Mouse (Mus musculus) adrenal gland, adult 18-20 months (tissue): Measurements from ENCODE around the gene 2310039H08Rik. TPM values are rescaled to one million over a fixed set of nuclear protein-coding genes. Genes with fewer than 3 reads are reported as not detected.
A peak's percentile ranks its signal among the peaks of the same experiment; 100 is the strongest.

Experiments used
- DNase-seq, 2 experiments: peaks; one replicate each; pipeline ENCODE4 v3.0.0; 2021 to 2022; ENCODE audit warnings: low spot score in 2 of 2
- long read RNA-seq, 2 experiments: library from polyadenylated mRNA; stranded (forward); transcript quantifications; one replicate each; pipeline ENCODE4 v2.0.0; 2021
- total RNA-seq, 2 experiments: library from RNA; stranded (reverse); gene quantifications; 1 replicate in 1 of 2; 2 replicates in 1 of 2; pipeline ENCODE4 v1.2.3; 2021

The 2310039H08Rik gene
- 10 to 100 TPM; 39.6 to 63.0 TPM for total RNA-seq
- long read RNA-seq, experiment 1, transcript 2310039H08Rik-201 (1 exons, 762 nt) = major isoform, 10 of 10 reads
- long read RNA-seq, experiment 1, partial matches to known transcripts = 0 of 10 reads
- long read RNA-seq, experiment 1, other reads (novel, unspliced or antisense) = 0 of 10 reads
- long read RNA-seq, experiment 2, transcript 2310039H08Rik-201 (1 exons, 762 nt) = major isoform, 93 of 93 reads
- long read RNA-seq, experiment 2, partial matches to known transcripts = 0 of 93 reads
- long read RNA-seq, experiment 2, other reads (novel, unspliced or antisense) = 0 of 93 reads

- DNase-seq = peak; percentile 73 to 79
Observed at GRCm38 (mm10) chr17:46772404-46773277, at the start of gene 2310039H08Rik. 2310039H08Rik (plus strand) TSS chr17:46772635.

GRCm38 (mm10) chr17:46724477-46725084 is 47.9 kb upstream of the 2310039H08Rik start:
- no peak for DNase-seq

- no peak for DNase-seq
Observed at GRCm38 (mm10) chr17:46725273-46725672, 47.2 kb upstream of the 2310039H08Rik start.

DNA sequence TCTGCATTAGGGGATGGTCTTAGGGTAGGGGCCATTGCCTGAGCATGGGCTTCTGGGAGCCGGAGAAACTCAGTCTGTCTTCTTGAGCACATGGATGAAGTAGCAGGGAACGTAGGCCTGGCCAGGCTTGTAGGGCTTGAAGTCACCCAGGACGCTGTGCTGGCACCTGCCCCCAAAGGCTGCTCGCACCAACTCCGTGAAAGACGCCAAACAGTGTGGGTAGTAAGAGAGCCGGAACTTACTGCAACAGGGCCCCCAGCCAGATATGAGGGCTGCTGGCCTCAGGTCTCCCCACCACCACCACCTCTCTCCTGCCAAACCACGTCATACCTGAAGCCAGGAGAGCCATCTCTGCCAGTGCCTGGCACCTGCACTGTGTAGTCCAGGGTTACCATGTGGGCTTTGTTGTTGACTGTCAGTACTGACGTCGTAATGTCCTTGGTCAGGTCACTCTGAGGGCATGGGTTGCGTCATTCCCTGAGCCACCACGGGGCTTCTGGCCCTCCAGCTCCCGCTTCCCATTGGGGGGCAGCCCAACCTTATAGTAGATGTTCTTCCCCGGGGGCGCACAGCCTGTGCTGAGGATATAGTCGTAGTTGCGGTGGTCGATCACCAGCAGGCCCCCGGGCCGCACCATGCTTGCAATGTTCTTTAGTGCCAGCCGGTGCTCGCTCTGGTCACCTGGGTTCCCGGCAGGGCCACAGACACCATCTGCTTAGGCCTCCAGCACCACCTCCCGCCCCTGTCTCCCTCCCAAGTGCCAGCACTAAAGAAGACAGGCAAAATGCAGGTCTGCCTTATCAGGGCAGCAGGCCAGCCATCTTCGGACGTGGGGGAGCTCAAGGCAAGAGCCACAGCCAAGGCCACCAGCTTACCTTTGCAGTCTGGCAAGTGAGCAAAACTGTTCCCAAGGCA is 46.4 kb upstream of the 2310039H08Rik start:
- DNase-seq = no peak

- no peak for DNase-seq
Observed at GRCm38 (mm10) chr17:46727271-46727670, 45.2 kb upstream of the 2310039H08Rik start.

DNA sequence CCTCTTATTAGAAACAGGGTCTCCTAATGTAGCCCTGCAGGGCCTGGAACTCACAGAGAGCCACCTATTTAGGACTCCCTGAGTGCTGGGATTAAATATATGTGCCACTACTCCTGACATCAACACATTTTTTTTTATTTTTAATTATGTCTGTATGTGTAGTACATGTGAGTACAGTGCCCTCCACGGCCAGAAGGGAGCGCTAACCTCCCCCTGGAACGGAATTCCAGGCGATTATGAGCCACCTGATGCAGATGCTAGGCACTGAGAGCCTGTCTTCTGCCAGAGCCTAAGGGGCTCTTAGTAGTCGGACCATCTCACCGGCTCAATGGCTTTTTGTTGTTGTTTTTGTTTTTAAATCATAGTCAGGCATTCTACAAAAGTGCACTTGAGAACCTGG is 44.4 kb upstream of the 2310039H08Rik start:
- no peak for DNase-seq

GRCm38 (mm10) chr17:46728496-46728895 is 43.9 kb upstream of the 2310039H08Rik start:
- no peak for DNase-seq

DNA sequence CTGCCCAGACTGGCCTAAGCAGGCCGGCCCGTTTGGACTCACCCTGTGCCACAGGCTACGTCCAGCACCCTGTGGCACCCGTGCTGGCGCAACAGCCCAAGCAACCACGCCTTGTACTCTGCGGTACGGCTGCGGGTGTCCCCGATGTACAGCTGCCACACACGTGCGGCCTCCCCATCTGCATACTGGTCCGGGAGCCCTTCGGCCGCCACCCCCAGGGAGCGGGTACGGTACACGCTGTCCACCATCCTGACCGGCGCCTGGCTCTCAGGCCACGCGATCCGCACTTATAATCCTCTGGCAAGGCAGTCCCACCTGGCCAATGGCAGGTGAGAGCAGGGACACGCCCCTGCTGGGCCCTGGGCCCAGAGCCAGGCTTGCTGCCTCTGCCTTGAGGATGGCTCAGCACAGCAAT is 43.5 kb upstream of the 2310039H08Rik start, which contains the start of gene Gnmt:
Gene Gnmt, minus strand, starts transcription at position 265 of the 415 bp plus-strand sequence.
- DNase-seq = no peak

- no peak for DNase-seq
Observed at GRCm38 (mm10) chr17:46734055-46734454, 38.4 kb upstream of the 2310039H08Rik start.

DNA sequence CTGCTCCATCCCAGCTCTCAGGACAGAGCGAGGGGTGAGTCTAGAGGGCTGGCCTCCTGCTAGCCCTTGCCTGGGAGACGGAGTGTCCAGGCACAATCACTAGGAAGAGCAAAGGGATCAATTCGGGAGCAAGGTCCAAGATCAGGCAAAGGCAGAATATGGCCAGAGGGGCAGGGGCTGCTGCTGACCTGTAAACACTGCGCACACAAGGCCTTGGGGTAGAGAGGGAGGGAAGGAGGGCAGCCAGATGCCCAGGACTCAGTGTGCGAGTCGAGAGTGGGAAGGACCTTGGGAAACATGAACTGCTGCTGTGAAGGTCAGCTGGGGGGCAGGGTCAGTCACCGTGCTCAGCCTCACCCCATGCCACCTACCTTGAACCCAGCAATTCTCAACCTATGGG is 37.1 kb upstream of the 2310039H08Rik start:
- no peak for DNase-seq

DNA sequence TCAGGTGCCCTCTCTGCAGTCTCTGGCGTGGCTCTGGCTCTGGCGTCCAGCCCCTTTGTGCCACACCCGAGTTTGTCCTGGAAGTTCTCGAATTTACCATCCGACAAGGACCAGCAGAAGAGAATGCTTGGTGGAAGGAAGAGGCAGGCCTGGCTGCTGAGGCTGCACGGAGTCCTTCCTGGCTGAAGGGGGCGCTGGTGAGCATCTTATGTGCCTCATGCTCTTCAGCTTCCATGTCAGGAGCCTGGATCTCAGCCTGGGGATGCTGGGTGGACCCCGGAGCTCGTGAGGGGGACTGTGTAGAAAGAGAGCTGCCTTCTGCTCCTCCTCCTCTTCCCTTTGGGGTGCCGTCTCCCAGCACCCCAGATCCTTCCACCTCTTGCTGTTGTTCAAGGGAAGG is 36.3 kb upstream of the 2310039H08Rik start:
- DNase-seq = no peak

DNA sequence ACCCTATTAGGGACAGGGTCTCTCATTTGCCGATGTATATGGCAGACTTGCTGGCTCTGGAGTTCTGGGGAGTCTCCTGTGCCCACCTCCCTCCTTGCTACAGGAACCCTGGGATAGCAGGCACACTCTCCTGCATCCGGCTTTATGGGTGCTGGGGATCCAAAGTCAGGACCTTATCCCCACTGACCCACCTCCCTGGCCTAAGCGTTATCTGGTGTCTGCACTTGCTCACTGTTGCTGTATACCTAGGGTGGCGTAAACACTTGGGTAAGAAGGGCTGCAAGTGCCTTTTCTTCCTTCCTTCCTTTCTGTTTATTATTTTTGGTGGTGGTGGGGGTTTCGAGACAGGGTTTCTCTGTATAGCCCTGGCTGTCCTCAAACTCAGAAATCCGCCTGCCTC is 31.1 kb upstream of the 2310039H08Rik start:
- no peak for DNase-seq

DNA sequence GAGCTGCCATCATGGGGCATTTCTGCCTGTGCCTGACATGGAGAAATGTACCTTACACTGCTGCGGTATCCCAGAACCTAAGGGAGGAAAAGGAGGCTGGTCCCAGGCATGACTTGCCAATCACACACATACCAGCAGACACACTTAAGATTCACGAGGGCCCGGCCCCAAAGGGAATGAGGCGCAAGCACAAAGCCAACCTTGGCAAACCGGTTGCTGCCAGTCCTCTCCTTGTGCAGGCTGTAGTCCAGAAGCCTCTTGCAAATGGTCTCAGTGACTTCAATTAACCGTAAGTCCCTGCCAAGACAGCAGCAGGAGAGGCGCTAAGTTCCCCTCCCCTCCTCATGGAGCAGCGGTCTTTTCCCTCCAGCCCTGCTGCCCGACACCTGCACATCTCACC is 29.4 kb upstream of the 2310039H08Rik start:
- no peak for DNase-seq

DNA sequence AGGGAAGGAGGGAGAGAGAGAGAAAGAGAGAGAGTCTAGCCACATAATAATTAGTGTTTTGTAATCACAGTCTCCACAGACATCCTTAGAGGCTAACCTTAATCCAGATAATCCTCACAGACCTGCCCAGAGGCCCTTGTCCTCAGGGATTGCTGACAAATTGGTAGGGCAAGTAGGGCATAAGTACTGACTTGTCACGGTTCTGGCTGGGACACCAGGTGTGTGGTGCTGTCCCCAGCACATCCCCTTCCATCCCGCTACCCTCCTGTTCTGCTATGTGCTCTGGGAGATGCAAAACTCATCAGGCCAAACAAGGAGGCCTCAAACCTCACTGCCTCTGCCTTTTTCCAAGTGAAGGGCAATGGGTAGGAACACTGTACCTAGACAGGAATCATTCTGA is 26.9 kb upstream of the 2310039H08Rik start:
- DNase-seq = no peak

GRCm38 (mm10) chr17:46747234-46747633 is 25.2 kb upstream of the 2310039H08Rik start:
- no peak for DNase-seq

GRCm38 (mm10) chr17:46747806-46748205 is 24.6 kb upstream of the 2310039H08Rik start:
- DNase-seq = no peak

DNA sequence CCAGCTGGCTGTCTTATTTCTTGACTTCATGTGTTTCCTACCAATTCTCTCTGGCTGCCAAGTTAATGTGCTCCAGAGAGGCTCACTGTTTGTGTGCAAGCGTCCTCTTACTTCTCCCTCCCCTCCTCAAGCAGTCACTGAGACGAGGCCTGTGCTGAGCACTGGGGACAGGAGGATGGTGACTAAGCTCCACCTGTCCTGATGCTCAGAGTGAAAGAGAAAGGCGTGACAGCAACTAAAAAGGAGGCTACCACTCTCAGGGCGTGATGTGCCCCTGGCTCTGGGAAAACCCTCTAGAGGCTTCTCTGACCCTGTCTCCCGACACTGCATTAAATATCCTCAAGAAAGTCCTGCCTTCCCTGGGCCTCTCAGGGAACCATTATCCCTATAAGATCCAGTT is 23.2 kb upstream of the 2310039H08Rik start:
- no peak for DNase-seq

DNA sequence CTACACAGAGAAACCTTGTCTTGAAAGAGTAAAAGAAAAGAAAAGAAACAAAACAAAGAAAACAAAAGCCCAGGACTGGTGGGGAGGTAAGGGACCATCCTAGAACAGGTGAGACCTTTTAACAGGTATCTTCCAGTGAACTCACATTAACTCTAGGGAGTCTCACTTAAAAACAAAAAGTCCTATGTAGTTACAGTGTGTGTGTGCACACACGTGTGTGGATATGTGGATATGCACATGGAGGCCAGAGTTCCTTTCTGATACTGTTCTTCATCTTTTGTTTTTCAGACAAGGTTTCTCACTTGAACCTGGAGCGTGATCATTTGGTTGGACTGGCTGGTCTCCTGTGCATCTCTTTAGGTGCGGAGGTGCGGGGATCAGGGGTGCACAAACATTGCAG is 21.9 kb upstream of the 2310039H08Rik start:
- DNase-seq = no peak

GRCm38 (mm10) chr17:46751056-46751793 is 21.2 kb upstream of the 2310039H08Rik start:
- DNase-seq = no peak
